Mouse (Mus musculus): ENCODE results near the gene Bnip3. TPM values are rescaled to one million over a fixed set of nuclear protein-coding genes. Genes with fewer than 3 reads are reported as not detected.
A peak's percentile ranks its signal among the peaks of the same experiment; 100 is the strongest.

Bnip3 gene
- total RNA-seq, 2 experiments from 2014 or later = 73.5 to 81.4 TPM

- DNase-seq = no peak
These were observed 5.4 kb downstream of the Bnip3 start for GRCm38 (mm10) chr7:138903886-138904435.

- no peak for DNase-seq
These were observed 10.6 kb downstream of the Bnip3 start for GRCm38 (mm10) chr7:138898743-138899142.

- no peak for DNase-seq
These were observed 11.2 kb downstream of the Bnip3 start for GRCm38 (mm10) chr7:138898122-138898521.

- no peak for DNase-seq
These were observed 23.7 kb downstream of the Bnip3 start for GRCm38 (mm10) chr7:138885365-138886289.

GRCm38 (mm10) chr7:138883724-138884123, 25.6 kb downstream of the Bnip3 start:
- DNase-seq = no peak

GRCm38 (mm10) chr7:138875031-138875430, 34.3 kb downstream of the Bnip3 start:
- no peak for DNase-seq

GRCm38 (mm10) chr7:138872956-138873355, 36.4 kb downstream of the Bnip3 start:
- DNase-seq = no peak

GRCm38 (mm10) chr7:138868316-138868715, 41.0 kb downstream of the Bnip3 start:
- no peak for DNase-seq

- no peak for DNase-seq
These were observed 42.0 kb downstream of the Bnip3 start for GRCm38 (mm10) chr7:138867286-138867685.

GRCm38 (mm10) chr7:138864776-138865175, 44.5 kb downstream of the Bnip3 start:
- DNase-seq = no peak

- DNase-seq = no peak
These were observed 45.3 kb downstream of the Bnip3 start for GRCm38 (mm10) chr7:138863950-138864572.

GRCm38 (mm10) chr7:138856670-138857069, 52.6 kb downstream of the Bnip3 start:
- DNase-seq = no peak

- DNase-seq = no peak
These were observed 55.1 kb downstream of the Bnip3 start for GRCm38 (mm10) chr7:138854201-138854600.

GRCm38 (mm10) chr7:138853417-138854031, 55.8 kb downstream of the Bnip3 start:
- no peak for DNase-seq

- DNase-seq = no peak
These were observed 59.2 kb downstream of the Bnip3 start for GRCm38 (mm10) chr7:138850083-138850482.

GRCm38 (mm10) chr7:138848028-138848920, 61.0 kb downstream of the Bnip3 start:
- DNase-seq = no peak

- DNase-seq = no peak
These were observed 61.8 kb downstream of the Bnip3 start for GRCm38 (mm10) chr7:138847316-138848027.

GRCm38 (mm10) chr7:138846502-138846991, 62.8 kb downstream of the Bnip3 start:
- no peak for DNase-seq

- peak; percentile 98 for DNase-seq
These were observed 63.6 kb downstream of the Bnip3 start, which contains the start of the genes Ppp2r2d and Mapk1ip1 for GRCm38 (mm10) chr7:138845544-138846391. Gene Ppp2r2d (plus strand): TSS chr7:138846079. Gene Mapk1ip1 (minus strand): TSS chr7:138846273.

- DNase-seq = no peak
These were observed 64.2 kb downstream of the Bnip3 start for GRCm38 (mm10) chr7:138845111-138845510.
